Mouse (Mus musculus): ENCODE measurements around the gene Cdhr1.

Cdhr1 gene

DNA sequence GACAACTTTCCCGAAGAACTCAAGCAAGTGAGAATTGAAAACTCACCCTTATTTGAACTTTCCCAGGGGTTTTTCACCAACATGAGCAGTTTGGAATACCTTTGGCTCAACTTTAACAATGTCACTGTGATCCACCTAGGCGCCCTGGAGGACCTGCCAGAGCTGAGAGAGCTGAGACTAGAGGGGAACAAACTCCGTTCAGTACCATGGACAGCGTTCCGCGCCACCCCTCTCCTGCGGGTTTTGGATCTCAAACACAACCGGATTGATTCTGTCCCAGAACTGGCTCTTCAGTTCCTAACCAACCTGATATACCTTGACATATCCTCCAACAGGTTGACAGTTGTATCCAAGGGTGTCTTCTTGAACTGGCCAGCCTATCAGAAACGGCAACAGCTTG, 29.6 kb downstream of the Cdhr1 start:
- DNase-seq (ENCODE audit: low spot score): peak; percentile 85

DNA sequence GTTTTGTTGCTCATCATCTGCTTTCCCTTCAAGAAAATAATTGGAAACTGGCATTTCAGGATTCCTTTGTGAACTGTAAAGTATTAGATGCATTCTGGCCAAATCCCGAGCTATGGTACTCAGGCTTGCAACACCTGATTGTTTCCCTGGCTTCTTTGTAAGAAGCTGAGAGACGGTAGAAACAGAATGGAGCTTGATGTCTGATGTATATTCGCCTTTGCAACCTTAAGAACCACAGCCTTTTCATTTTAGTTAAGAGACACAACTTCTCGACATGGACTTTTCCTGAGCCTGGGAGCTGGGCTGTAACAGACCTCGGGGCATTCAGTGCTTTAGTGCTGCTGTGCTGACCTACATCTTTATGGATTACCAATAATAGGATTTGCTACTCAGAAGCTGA, 30.5 kb downstream of the Cdhr1 start, which contains the start of gene Lrit2:
Lrit2 (plus strand) TSS at position 301 of the 400 bp plus-strand sequence.
- DNase-seq (ENCODE audit: low spot score): no peak

- DNase-seq (ENCODE audit: low spot score): no peak
Observed at GRCm38 (mm10) chr14:37066636-37067035, 31.5 kb downstream of the Cdhr1 start.

DNA sequence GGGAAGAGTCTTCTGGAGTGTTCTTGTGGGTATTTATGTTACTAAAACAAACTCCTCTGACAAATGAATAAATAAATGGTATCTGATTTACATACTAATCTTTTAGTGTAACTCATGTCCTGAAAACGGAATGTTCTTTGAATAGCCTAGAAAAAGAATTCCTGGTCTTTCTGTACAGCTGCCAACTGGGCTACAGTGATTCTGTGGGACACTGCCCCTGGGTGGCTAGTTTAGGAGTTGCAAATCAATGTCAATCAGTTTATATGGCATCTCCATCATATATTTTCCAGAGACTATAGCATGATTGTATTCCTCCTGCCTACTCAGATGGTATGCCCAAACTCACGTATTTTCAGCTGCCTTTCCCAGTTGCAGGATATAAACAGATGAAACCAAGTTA, 33.3 kb downstream of the Cdhr1 start:
- no peak for DNase-seq (ENCODE audit: low spot score)

GRCm38 (mm10) chr14:37048914-37049410, 49.2 kb downstream of the Cdhr1 start, which contains the start of gene Rgr:
Gene Rgr (minus strand): TSS chr14:37048964.
- no peak for DNase-seq (ENCODE audit: low spot score)

DNA sequence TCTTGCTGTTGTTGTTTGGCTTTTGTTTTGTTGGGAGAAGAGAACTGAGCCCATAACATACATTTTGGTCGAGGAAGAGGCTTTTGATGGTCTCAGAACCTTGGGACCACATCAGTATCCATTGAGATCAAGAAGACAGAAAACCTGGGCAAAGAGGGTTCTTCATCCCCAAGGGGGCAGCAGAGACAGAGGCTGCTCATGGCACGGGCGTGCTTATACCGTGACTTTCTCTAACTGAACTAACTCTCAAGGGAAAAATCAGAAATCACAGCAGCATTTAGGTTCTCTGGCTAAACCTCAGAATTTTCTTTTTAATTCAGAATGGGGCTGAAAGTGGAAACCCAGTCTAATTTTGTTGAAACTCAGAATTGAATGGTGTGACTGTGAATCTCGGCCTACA, 63.7 kb downstream of the Cdhr1 start:
- no peak for DNase-seq (ENCODE audit: low spot score)

DNA sequence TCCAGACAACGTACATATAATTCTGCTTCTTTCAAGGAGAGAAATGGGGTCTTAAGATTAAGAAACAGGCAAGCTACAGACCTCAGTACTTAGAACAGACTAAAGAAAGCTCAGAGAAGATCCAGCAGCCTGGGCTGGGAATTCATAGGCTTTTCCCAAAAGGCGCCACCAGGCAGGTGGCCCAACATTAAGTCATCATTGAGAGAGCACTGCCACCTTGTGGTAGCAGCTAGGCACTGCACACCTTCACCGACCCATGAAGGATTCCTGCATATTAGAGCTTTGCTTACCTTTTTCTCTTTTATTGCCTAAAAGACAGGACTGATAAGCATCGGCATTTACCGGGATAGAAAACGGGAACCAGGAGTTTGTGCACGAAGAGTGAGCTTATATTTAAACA, 64.9 kb downstream of the Cdhr1 start:
- DNase-seq (ENCODE audit: low spot score): peak; percentile 89

DNA sequence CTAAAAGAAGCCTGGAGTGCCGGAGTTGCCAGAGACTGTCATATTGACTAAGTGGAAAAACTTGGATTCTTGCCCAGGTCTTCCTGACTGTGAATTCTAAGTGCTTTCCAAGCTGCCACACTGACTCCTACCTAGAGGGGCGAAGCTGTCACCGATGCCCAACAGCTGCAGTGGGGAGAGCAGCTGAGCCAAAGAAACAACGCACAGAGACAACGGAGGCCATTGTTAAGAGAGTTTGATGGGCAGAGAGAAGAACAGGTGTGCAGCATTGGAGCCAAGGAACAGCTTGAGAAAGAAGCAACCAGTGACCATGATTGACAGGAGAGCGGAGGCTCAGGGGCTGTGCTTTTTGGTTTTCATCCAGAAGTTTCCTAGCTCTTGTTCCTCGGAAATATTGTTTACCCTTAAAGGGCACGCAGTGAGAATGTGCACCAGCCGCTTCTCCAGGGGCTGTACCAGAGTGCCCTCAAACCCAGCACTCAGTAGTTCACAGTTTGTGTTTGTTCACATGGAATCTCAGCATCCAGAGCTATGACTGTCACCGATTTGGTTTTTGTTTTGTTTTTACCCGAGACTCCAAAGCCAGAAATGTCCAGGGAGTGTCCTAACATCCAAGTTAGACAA, 65.6 kb downstream of the Cdhr1 start:
- no peak for DNase-seq (ENCODE audit: low spot score)

DNA sequence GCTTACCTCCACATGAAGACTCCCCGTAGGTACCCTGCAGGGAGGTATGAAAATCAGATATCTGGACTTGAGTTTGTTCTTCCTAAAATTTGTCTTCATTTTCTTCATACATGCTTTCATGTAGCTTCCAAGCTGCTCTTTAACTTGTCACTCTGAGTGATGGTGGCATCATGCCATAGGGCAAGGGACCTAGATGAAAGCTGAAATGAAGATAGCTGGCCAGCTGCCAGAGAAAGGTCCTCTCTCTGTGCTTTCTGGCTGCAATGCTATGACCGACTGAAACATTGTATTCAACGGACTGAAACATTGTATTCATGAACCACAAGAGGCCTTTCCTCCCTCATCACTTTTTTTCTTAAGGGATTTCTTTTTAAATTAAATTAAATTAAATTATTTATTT, 69.6 kb downstream of the Cdhr1 start:
- no peak for DNase-seq (ENCODE audit: low spot score)

DNA sequence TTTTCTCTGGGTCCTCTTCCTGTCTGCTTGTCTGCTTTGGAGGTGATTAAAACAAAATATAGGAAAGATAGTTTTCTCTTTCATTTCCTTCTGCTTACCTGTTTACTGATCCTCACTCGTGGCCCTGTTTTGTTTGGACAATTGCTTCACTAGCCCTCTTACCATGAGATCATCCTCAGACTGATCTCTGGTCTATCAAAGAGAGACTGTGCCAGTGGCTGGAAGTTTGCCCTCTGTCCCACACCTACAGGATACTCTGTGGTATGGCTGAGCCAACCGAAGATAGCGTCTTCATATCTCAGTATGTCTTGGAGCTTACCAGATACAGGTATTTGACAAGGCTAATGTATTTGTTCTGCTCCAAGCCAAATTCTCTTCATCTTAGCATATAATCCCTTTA, 70.2 kb downstream of the Cdhr1 start:
- no peak for DNase-seq (ENCODE audit: low spot score)
